Mouse (Mus musculus): Measurements from ENCODE around the gene Lcp1.
"Not testable (repeated sequence)": the region's sequence is repeated elsewhere in the genome, so short reads cannot be mapped to it uniquely, and the experiment has no call there.

Lcp1 gene

DNA sequence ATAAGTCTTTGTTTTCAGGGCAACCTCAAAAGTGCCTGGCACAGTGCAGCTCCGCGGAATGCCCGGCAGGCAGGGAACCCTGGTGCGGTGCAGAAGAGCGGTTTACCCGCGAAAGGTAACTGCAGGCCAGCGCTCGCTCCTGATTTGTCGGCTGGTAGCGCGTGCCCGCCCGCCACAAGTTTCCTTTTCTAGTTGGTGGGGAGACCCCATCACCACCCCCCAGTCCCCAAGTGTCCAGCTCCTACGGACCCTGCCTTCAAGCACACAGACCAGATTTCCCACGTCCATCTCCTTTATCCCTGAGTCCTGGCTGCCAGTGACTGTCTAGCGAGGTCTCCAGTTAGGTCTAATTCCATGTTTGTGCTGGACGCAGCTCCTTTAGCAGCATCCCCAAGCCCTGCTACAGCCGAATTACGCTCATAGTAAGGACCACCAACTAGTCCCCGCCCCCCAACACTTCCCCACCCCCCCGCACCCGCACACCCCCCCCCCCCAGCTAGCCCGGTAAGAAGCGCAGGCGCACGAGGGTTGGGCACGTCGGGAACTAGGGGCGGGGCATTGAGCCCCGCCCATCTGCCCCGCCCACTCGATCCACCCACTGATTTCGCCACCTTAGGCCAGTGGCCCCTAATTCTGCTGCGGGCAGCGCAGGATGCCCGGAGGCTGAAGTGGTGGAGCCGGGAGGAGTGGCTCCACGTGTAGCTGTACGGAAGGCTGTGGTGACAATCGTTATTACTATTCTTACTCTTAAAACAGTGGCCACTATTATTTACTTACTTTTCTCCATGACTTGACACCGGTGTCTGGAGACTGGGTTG, at the start of gene Lcp1, which contains the start of gene Lrrc63:
Lcp1 (plus strand) TSS at position 601 of the 818 bp plus-strand sequence.
Lrrc63 (minus strand) TSS at position 381 of the 818 bp plus-strand sequence.
- no peak for DNase-seq (ENCODE audit: low spot score)

DNA sequence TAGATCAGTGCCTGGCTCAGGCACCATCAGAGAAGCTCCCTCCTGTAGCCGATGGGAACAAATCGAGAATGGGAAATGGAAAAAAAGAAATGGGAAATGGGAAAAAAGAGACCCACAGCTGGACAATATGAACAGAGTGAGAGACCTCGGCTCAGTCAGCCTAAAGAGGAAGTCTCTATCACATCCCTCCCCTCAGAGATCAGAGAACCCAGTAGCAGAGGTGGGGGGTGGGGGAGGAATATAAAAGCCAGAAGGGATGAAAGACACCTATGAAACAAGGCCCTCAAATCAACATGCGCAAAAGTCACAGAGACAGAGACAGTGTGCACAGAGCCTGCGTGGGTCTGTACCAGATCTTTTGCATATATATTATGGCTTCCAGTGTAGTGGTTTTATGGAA, 27.9 kb upstream of the Lcp1 start:
- DNase-seq (ENCODE audit: low spot score): no peak

GRCm38 (mm10) chr14:75121658-75122057, 9.2 kb upstream of the Lcp1 start:
- no peak for DNase-seq (ENCODE audit: low spot score)

DNA sequence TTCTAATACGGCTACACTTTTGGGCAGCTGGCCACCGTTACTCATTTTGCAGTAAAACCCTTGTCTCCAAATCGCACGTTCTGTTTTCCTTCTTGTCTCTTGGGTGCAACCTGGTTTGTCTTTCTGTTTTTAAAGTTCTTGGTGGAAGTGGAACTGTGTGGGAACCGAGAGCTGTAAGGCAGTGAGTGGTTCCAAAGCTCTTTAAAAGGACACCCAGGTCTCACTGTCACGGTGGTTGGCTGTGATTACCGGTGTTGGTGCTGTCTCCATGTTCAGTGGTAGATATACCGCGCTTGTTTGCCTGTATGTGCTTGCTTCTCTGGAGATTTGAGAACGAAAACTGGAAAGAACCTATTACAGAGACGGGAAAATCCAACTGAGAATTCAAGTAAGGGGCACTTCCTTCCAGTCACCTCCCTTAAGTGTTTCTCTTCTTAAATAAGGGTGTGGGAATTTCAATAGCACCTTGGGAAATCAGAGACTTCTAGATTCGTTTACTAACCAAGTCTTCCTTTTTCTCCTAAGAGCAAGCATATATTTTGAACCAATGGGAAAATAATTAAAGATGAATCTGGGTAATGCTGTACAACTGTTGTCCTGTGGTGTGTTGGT, 529 bp downstream of the Lcp1 start:
- no peak for DNase-seq (ENCODE audit: low spot score)

GRCm38 (mm10) chr14:75136119-75136966, 5.4 kb downstream of the Lcp1 start:
- DNase-seq (ENCODE audit: low spot score): no peak

- DNase-seq (ENCODE audit: low spot score): no peak
Observed at GRCm38 (mm10) chr14:75138503-75138902, 7.6 kb downstream of the Lcp1 start.

DNA sequence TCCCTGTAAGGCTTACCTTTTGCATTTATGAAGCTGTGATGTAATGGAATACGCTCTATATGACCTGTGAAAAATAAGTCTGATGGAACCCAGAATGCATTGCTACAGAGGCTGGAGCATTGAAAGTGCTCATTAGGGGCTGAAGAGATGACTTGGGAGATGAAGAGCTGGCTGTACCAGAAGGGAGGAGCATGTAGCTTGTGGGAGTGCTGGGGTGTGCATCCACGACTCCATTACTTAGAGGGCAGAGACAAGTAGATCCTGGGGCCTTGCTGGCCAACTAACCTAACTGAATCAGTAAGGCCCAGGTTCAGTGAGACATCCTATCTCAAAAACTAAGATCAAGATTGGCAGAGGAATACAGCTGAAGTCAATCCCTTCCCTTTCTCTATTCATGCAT, 8.3 kb downstream of the Lcp1 start:
- no peak for DNase-seq (ENCODE audit: low spot score)

- DNase-seq (ENCODE audit: low spot score): not testable (repeated sequence)
Observed at GRCm38 (mm10) chr14:75147706-75148105, 16.8 kb downstream of the Lcp1 start.

- no peak for DNase-seq (ENCODE audit: low spot score)
Observed at GRCm38 (mm10) chr14:75148229-75148628, 17.3 kb downstream of the Lcp1 start.

DNA sequence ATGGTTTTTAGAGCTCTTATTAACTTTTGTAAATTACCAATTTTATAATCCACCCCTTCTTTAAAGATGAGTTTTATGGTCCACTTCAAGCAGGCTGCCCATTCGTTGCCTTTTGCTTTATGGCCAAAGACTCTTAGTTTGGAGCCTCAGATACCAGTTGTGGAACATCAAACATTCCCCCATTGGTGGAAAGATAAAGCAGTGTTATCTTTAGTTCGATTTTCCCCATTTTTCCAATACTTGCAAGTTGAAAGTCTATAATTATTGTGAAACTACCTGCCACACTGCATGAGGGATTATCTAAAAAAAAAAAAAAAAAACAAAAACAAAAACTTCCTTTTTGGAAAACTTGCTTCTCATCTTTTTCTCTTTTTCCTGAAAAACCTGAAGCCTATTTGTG, 19.8 kb downstream of the Lcp1 start:
- no peak for DNase-seq (ENCODE audit: low spot score)

GRCm38 (mm10) chr14:75151146-75151545, 20.2 kb downstream of the Lcp1 start:
- DNase-seq (ENCODE audit: low spot score): no peak

DNA sequence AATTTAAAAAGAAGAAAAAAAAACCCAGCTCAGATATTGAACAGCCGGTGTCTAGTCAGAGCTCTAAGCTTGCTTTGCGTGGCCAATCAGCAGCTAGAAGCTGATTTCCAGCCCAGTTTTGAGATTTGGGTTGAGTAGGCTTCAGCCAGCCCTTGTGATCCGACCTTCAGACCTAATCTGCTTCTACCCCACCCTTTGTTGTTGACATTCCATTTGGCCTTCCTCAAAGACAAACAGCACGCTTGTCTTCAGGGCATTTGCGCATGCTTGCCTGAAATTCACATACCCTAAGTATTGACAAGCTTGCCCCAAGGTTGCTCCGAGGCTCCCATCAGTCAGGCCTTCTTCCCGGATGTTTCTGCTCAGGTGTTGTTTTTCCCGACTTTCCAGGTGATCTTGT, 23.6 kb downstream of the Lcp1 start:
- DNase-seq (ENCODE audit: low spot score): no peak

GRCm38 (mm10) chr14:75159375-75159774, 28.5 kb downstream of the Lcp1 start:
- DNase-seq (ENCODE audit: low spot score): no peak

DNA sequence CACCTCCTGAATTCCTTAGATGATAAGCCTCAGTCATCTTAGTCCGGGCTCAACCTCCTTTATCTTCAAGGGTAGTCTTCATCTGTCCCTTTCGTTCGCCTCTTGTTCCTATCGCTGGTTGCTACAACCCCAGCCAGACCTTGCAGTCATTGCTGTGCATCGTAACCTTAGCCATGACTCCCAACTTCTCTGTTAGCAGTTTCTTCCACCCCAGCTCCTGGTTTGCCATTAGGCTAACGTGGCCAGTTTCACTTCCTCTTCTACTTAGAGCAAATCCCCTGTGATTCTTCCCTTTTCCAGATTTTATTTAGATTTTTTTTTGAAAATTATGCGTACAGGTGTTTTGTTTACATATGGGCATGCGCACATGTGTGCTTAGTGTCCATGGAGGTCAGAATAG, 33.0 kb downstream of the Lcp1 start:
- DNase-seq (ENCODE audit: low spot score): no peak

DNA sequence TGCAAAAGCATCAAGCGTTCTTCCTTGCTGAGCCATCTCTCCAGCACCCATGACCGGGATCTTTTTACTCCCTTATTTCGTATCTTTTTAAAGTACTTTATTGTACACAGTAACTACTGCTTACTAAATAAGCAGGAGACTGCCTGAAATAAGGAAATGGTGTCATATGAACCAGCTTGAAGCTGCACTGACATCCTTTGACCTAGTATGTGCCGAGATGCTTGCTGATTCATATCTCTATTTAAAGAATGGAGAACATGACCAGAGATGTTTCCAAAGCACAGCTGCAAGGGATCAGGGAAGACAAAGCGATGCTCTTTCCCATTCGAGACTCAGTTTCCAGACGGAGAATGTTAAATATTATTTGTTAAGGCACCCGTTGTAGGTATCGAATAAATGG, 33.4 kb downstream of the Lcp1 start:
- DNase-seq (ENCODE audit: low spot score): no peak

GRCm38 (mm10) chr14:75165574-75166131, 34.8 kb downstream of the Lcp1 start:
- no peak for DNase-seq (ENCODE audit: low spot score)

GRCm38 (mm10) chr14:75168501-75168900, 37.6 kb downstream of the Lcp1 start:
- DNase-seq (ENCODE audit: low spot score): no peak

DNA sequence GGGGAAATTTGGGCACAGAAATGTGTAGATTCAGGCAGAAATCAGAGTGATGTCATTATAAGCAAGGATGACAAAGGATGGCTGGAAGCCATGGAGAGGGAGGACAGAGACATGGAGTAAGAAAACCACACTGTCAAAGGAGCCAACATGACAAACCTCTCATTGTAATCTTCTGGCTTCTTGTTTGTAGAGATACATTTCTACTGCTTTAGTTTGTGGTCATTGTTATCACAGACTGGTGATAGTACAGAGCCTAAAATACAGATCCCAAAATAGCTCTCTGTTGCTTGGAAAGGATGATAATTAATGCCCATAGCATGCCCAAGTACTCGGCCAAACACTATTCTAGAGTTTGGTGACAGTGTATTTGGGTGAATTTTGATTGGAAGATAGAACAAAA, 39.6 kb downstream of the Lcp1 start:
- no peak for DNase-seq (ENCODE audit: low spot score)

GRCm38 (mm10) chr14:75174296-75174695, 43.4 kb downstream of the Lcp1 start:
- no peak for DNase-seq (ENCODE audit: low spot score)

GRCm38 (mm10) chr14:75174731-75175555, 44.0 kb downstream of the Lcp1 start:
- no peak for DNase-seq (ENCODE audit: low spot score)

DNA sequence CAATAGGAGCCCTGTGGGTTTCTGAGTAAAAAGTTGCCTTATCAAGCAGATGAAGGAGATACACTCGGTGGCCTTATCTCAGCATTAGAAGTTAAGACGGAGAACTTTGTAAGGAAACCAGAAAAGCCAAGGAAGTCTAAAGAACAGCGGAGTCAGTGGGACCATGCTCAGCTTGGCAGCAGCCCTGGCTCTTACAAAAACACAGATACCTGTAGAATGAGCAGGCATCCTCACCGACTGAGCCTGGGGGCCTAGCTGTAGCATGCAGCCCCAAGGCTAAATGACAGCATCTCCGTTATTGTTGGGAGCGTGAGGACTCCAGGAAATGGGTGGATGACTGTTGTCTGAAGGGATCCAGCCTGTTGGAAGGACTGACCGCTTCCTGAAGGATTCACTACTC, 44.9 kb downstream of the Lcp1 start:
- DNase-seq (ENCODE audit: low spot score): no peak
